Mouse (Mus musculus) limb, embryonic 10.5 days (tissue): ENCODE data around the gene Igf1. TPM values are rescaled to one million over a fixed set of nuclear protein-coding genes. Genes with fewer than 3 reads are reported as not detected.

Source experiments
- DNase-seq: peaks from one replicate; pipeline ENCODE4 v3.0.0-alpha.2; 2017; ENCODE audit warnings: low spot score
- H3K27ac ChIP-seq: fragments of 300-500 bp; sonication (generic); 2 replicates; pipeline ENCODE4 v1.5.1; 2016; ENCODE audit warnings: mild to moderate bottlenecking
- H3K27me3 ChIP-seq: fragments of 300-500 bp; sonication (generic); 2 replicates; pipeline ENCODE4 v1.6.1; 2016; ENCODE audit warnings: low read depth, mild to moderate bottlenecking; ENCODE audit not compliant: poor library complexity, severe bottlenecking
- H3K36me3 ChIP-seq: fragments of 300-500 bp; sonication (generic); 2 replicates; pipeline ENCODE4 v1.6.1; 2016; ENCODE audit warnings: mild to moderate bottlenecking, moderate library complexity
- H3K4me1 ChIP-seq: fragments of 300-500 bp; sonication (generic); 2 replicates; pipeline ENCODE4 v1.6.1; 2016
- H3K4me3 ChIP-seq: fragments of 300-500 bp; sonication (generic); 2 replicates; pipeline ENCODE4 v1.5.1; 2016; ENCODE audit warnings: mild to moderate bottlenecking, moderate library complexity
- H3K9me3 ChIP-seq: fragments of 300-500 bp; sonication (generic); replicated peaks from 2 replicates; pipeline ENCODE4 v1.6.1; 2016; ENCODE audit warnings: mild to moderate bottlenecking
- WGBS: fragments of 180-500 bp; shearing (Covaris S2); methylation state at CpG from one replicate; pipeline ENCODE4 v1.1.7; 2016; 5-methylcytosine and 5-hydroxymethylcytosine counted together
- polyA plus RNA-seq: library from polyadenylated mRNA; unstranded; fragments of >200 nt; fragmentation: Nextera tagmentation; extraction: Ambion mirVana; gene quantifications from 2 replicates; pipeline ENCODE4 v1.2.1, GENCODE M21; 2016

Igf1 gene
- polyA plus RNA-seq, 1 experiment from 2014 or later, result 58.7 TPM

GRCm38 (mm10) chr10:87865712-87866111 lies 7.6 kb downstream of the Igf1 start:
- Histone ChIP-seq H3K9me3 (no peaks in the 10 kb centered on the region), H3K27me3 (peaks cover 6% of the 10 kb centered on the region; the same call in 1 of the 2 replicates), H3K27ac (no peak overlapping the region), H3K36me3 (no peaks in the 10 kb centered on the region), H3K4me3 (no peak overlapping the region), H3K4me1 (peaks cover 98% of the 10 kb centered on the region)
- 90% methylated on average over 9 of the region's 9 CpGs for WGBS
- no peak for DNase-seq

GRCm38 (mm10) chr10:87866448-87866847 lies 8.4 kb downstream of the Igf1 start:
- Histone ChIP-seq H3K27ac (no peak overlapping the region), H3K36me3 (no peaks in the 10 kb centered on the region), H3K4me3 (no peak overlapping the region), H3K9me3 (no peaks in the 10 kb centered on the region), H3K27me3 (peaks cover 6% of the 10 kb centered on the region; the same call in 1 of the 2 replicates), H3K4me1 (peaks cover 98% of the 10 kb centered on the region)
- WGBS, result 72% methylated on average over 8 of the region's 8 CpGs
- no peak for DNase-seq

- Histone ChIP-seq H3K36me3 (no peaks in the 10 kb centered on the region), H3K4me3 (no peak overlapping the region), H3K27ac (peak overlapping the region; percentile 64), H3K9me3 (no peaks in the 10 kb centered on the region), H3K27me3 (peaks cover 6% of the 10 kb centered on the region; the same call in 1 of the 2 replicates), H3K4me1 (peaks cover 98% of the 10 kb centered on the region)
- no peak for DNase-seq
- WGBS, result 22% methylated on average over 2 of the region's 2 CpGs
These were observed 9.2 kb downstream of the Igf1 start for GRCm38 (mm10) chr10:87867217-87867616.

- no peak for DNase-seq
- 24% methylated on average over 4 of the region's 4 CpGs for WGBS
- H3K9me3 ChIP-seq, result no peaks in the 10 kb centered on the region
- peaks cover 6% of the 10 kb centered on the region; the same call in 1 of the 2 replicates for H3K27me3 ChIP-seq
- H3K4me1 ChIP-seq, result peaks cover 98% of the 10 kb centered on the region
- H3K36me3 ChIP-seq, result no peaks in the 10 kb centered on the region
- H3K4me3 ChIP-seq, result no peak overlapping the region
- H3K27ac ChIP-seq, result peak overlapping the region; percentile 64
These were observed 9.6 kb downstream of the Igf1 start for GRCm38 (mm10) chr10:87867631-87868030.

GRCm38 (mm10) chr10:87868349-87869053 lies 10.4 kb downstream of the Igf1 start:
- Histone ChIP-seq H3K4me3 (0 out of 2 replicates have a peak overlapping the region, but pooled peaks have one; percentile 6), H3K27ac (peak overlapping the region; percentile 77), H3K4me1 (peaks cover 98% of the 10 kb centered on the region), H3K36me3 (no peaks in the 10 kb centered on the region), H3K9me3 (no peaks in the 10 kb centered on the region), H3K27me3 (peaks cover 6% of the 10 kb centered on the region; the same call in 1 of the 2 replicates)
- peak; percentile 49 for DNase-seq
- 29% methylated on average over 9 of the region's 9 CpGs for WGBS

- Histone ChIP-seq H3K4me1 (peaks cover 98% of the 10 kb centered on the region), H3K27ac (peak overlapping the region; percentile 72), H3K36me3 (no peaks in the 10 kb centered on the region), H3K9me3 (no peaks in the 10 kb centered on the region), H3K27me3 (peaks cover 6% of the 10 kb centered on the region; the same call in 1 of the 2 replicates), H3K4me3 (no peak overlapping the region)
- no peak for DNase-seq
- 32% methylated on average over 2 of the region's 2 CpGs for WGBS
These were observed 11.1 kb downstream of the Igf1 start for GRCm38 (mm10) chr10:87869151-87869550.

GRCm38 (mm10) chr10:87869691-87870090 lies 11.6 kb downstream of the Igf1 start:
- DNase-seq, result peak; percentile 42
- no peaks in the 10 kb centered on the region for H3K9me3 ChIP-seq

GRCm38 (mm10) chr10:87871863-87872647 lies 14.0 kb downstream of the Igf1 start:
- H3K36me3 ChIP-seq, result no peaks in the 10 kb centered on the region; the same call in 1 of the 2 replicates
- 16% methylated on average over 8 of the region's 8 CpGs for WGBS
- H3K9me3 ChIP-seq, result no peaks in the 10 kb centered on the region
- H3K4me1 ChIP-seq, result peaks cover 70% of the 10 kb centered on the region
- H3K27ac ChIP-seq, result peak overlapping the region; percentile 64
- H3K4me3 ChIP-seq, result no peak overlapping the region
- H3K27me3 ChIP-seq, result no peaks in the 10 kb centered on the region
- DNase-seq, result no peak

More at GRCm38 (mm10) chr10:87869691-87870090, 11.6 kb downstream of the Igf1 start:
- peak overlapping the region; percentile 72 for H3K27ac ChIP-seq
- H3K4me1 ChIP-seq, result peaks cover 92% of the 10 kb centered on the region
- peaks cover 6% of the 10 kb centered on the region; the same call in 1 of the 2 replicates for H3K27me3 ChIP-seq
- H3K36me3 ChIP-seq, result no peaks in the 10 kb centered on the region
- no peak overlapping the region for H3K4me3 ChIP-seq
- 20% methylated on average over 1 of the region's 1 CpGs for WGBS

GRCm38 (mm10) chr10:87872854-87873253 lies 14.8 kb downstream of the Igf1 start:
- H3K36me3 ChIP-seq, result no peaks in the 10 kb centered on the region; the same call in 1 of the 2 replicates
- H3K4me1 ChIP-seq, result peaks cover 62% of the 10 kb centered on the region
- no peaks in the 10 kb centered on the region for H3K9me3 ChIP-seq
- 19% methylated on average over 5 of the region's 5 CpGs for WGBS
- no peak for DNase-seq
- H3K4me3 ChIP-seq, result no peak overlapping the region
- no peaks in the 10 kb centered on the region for H3K27me3 ChIP-seq
- 0 out of 2 replicates have a peak overlapping the region, but pooled peaks have one; percentile 64 for H3K27ac ChIP-seq

GRCm38 (mm10) chr10:87873516-87873915 lies 15.5 kb downstream of the Igf1 start:
- Histone ChIP-seq H3K4me1 (peaks cover 55% of the 10 kb centered on the region), H3K36me3 (no peaks in the 10 kb centered on the region; the same call in 1 of the 2 replicates), H3K4me3 (no peak overlapping the region), H3K9me3 (no peaks in the 10 kb centered on the region), H3K27ac (peak overlapping the region; percentile 7; the same call in 1 of the 2 replicates), H3K27me3 (no peaks in the 10 kb centered on the region)
- WGBS, result 90% methylated on average over 3 of the region's 3 CpGs
- no peak for DNase-seq

GRCm38 (mm10) chr10:87880071-87880785 lies 22.2 kb downstream of the Igf1 start:
- no peak for DNase-seq
- H3K36me3 ChIP-seq, result peaks cover 3% of the 10 kb centered on the region; the same call in 1 of the 2 replicates
- H3K4me3 ChIP-seq, result no peak overlapping the region
- no peaks in the 10 kb centered on the region for H3K4me1 ChIP-seq
- H3K9me3 ChIP-seq, result no peaks in the 10 kb centered on the region
- H3K27ac ChIP-seq, result no peak overlapping the region
- 93% methylated on average over 7 of the region's 7 CpGs for WGBS
- no peaks in the 10 kb centered on the region for H3K27me3 ChIP-seq

- H3K36me3 ChIP-seq, result peaks cover 3% of the 10 kb centered on the region; the same call in 1 of the 2 replicates
- H3K27me3 ChIP-seq, result no peaks in the 10 kb centered on the region
- H3K27ac ChIP-seq, result no peak overlapping the region
- no peak for DNase-seq
- WGBS, result 92% methylated on average over 2 of the region's 2 CpGs
- H3K4me1 ChIP-seq, result no peaks in the 10 kb centered on the region
- H3K4me3 ChIP-seq, result no peak overlapping the region
- no peaks in the 10 kb centered on the region for H3K9me3 ChIP-seq
These were observed 27.4 kb downstream of the Igf1 start for GRCm38 (mm10) chr10:87885326-87886040.
